In genomic region chr9:61373942-61374900, GRCm38 (mm10) we compare ENCODE assay signal across 8 mouse cellular contexts. TPM values are rescaled to one million over a fixed set of nuclear protein-coding genes. Genes with fewer than 3 reads are reported as not detected.
DNase-seq lines count a peak whose midpoint lies in the region; ATAC-seq and TF ChIP-seq lines count a peak whose summit lies in the region.

No protein-coding gene starts in this region.

- H3K27me3 ChIP-seq in heart, embryonic 10.5 days (ENCODE audit: insufficient read depth, poor library complexity, severe bottlenecking) = peaks cover 21% of the 10 kb centered on the region
- H3K27me3 ChIP-seq in hindbrain, embryonic 10.5 days (ENCODE audit: insufficient read depth, poor library complexity, severe bottlenecking) = no peaks in the 10 kb centered on the region
- peaks cover 45% of the 10 kb centered on the region for H3K27me3 ChIP-seq in liver, embryonic 13.5 days
- H3K27me3 ChIP-seq in neural tube, embryonic 15.5 days (replicated peaks) = no peaks in the 10 kb centered on the region

- H3K4me1 ChIP-seq in heart, embryonic 10.5 days = peaks cover 76% of the 10 kb centered on the region
- peaks cover 0 to 24% of the 10 kb centered on the region in 2 experiments for H3K4me1 ChIP-seq in ES-E14 (ENCODE audit: control insufficient read depth in 2 of 2, insufficient read depth in 2 of 2, low read length in 2 of 2, poor library complexity in 1 of 2)
- peaks cover 73% of the 10 kb centered on the region for H3K4me1 ChIP-seq in hindbrain, embryonic 10.5 days (replicated peaks)
- peaks cover 91% of the 10 kb centered on the region for H3K4me1 ChIP-seq in liver, embryonic 13.5 days (replicated peaks)
- peaks cover 71% of the 10 kb centered on the region for H3K4me1 ChIP-seq in neural tube, embryonic 15.5 days

- peak overlapping the region; percentile 86 for H3K9ac ChIP-seq in ES-E14 (ENCODE audit: insufficient read depth, low read depth, low read length, poor library complexity, severe bottlenecking)
- H3K9ac ChIP-seq in liver, embryonic 13.5 days = peak overlapping the region; percentile 77
- H3K9ac ChIP-seq in neural tube, embryonic 15.5 days (replicated peaks) = peak overlapping the region; percentile 98

- peaks cover 9% of the 10 kb centered on the region; the same call in 1 of the 2 replicates for H3K36me3 ChIP-seq in heart, embryonic 10.5 days
- H3K36me3 ChIP-seq in ES-E14 (ENCODE audit: control insufficient read depth, insufficient read depth, low read length, poor library complexity, severe bottlenecking) = peaks cover 22% of the 10 kb centered on the region
- peaks cover 40% of the 10 kb centered on the region for H3K36me3 ChIP-seq in hindbrain, embryonic 10.5 days
- 0 out of 2 replicates have a peak, but pooled peaks cover 10% of the 10 kb centered on the region for H3K36me3 ChIP-seq in liver, embryonic 13.5 days
- H3K36me3 ChIP-seq in neural tube, embryonic 15.5 days = no peaks in the 10 kb centered on the region

- DNase-seq in heart, embryonic 10.5 days (ENCODE audit: low spot score) = peak; percentile 82
- no peak for DNase-seq in heart, postnatal 4 days
- DNase-seq in ES-E14 (ENCODE audit: low read depth, low spot score) = no peak
- peak; percentile 89 for DNase-seq in embryo, embryonic 10.5 days (ENCODE audit: low spot score)
- DNase-seq in hindbrain, embryonic 10.5 days (ENCODE audit: low spot score) = peak; percentile 87
- DNase-seq in liver, embryonic 13.5 days = no peak

- H3K27ac ChIP-seq in heart, embryonic 10.5 days = peak overlapping the region; percentile 95
- peak overlapping the region; percentile 24; the same call in 1 of the 2 replicates for H3K27ac ChIP-seq in ES-E14 (ENCODE audit: insufficient read depth, low read depth, low read length, poor library complexity, severe bottlenecking)
- H3K27ac ChIP-seq in hindbrain, embryonic 10.5 days = peak overlapping the region; percentile 98
- H3K27ac ChIP-seq in liver, embryonic 13.5 days = no peak overlapping the region
- H3K27ac ChIP-seq in neural tube, embryonic 15.5 days (replicated peaks) = peak overlapping the region; percentile 92

- under 1% methylated on average over 51 of the region's 51 CpGs for WGBS in heart, embryonic 10.5 days
- under 1% methylated on average over 51 of the region's 51 CpGs for WGBS in hindbrain, embryonic 10.5 days
- WGBS in liver, embryonic 13.5 days (ENCODE audit: insufficient replicate concordance) = 5% methylated on average over 36 of the region's 51 CpGs
- under 1% methylated on average over 44 of the region's 51 CpGs for WGBS in neural tube, embryonic 15.5 days

- peak overlapping the region; percentile 98 for H3K4me2 ChIP-seq in liver, embryonic 13.5 days
- H3K4me2 ChIP-seq in neural tube, embryonic 15.5 days = peak overlapping the region; percentile 95

- peak overlapping the region; percentile 80 for H3K4me3 ChIP-seq in heart, embryonic 10.5 days
- H3K4me3 ChIP-seq in ES-E14 (ENCODE audit: insufficient read depth in 1 of 2, low read depth in 1 of 2, low read length in 2 of 2, poor library complexity in 1 of 2, severe bottlenecking in 1 of 2) = peak overlapping the region; percentile 88 to 89
- H3K4me3 ChIP-seq in hindbrain, embryonic 10.5 days = peak overlapping the region; percentile 77
- peak overlapping the region; percentile 72 for H3K4me3 ChIP-seq in liver, embryonic 13.5 days (replicated peaks)
- H3K4me3 ChIP-seq in neural tube, embryonic 15.5 days (replicated peaks) = peak overlapping the region; percentile 90

- in situ Hi-C loops in ES-E14 (cut with MboI; ENCODE audit: low sequenced_read_pairs in 2 of 2, unreplicated experiment in 2 of 2) = no loop called here

- H3K9me3 ChIP-seq in heart, embryonic 10.5 days = no peaks in the 10 kb centered on the region
- H3K9me3 ChIP-seq in ES-E14 (ENCODE audit: control insufficient read depth, insufficient read depth, low read depth, low read length) = no peaks in the 10 kb centered on the region
- no peaks in the 10 kb centered on the region for H3K9me3 ChIP-seq in hindbrain, embryonic 10.5 days
- H3K9me3 ChIP-seq in liver, embryonic 13.5 days (replicated peaks) = no peaks in the 10 kb centered on the region
- H3K9me3 ChIP-seq in neural tube, embryonic 15.5 days (replicated peaks) = no peaks in the 10 kb centered on the region

- no peak for ATAC-seq in liver, embryonic 13.5 days (ENCODE audit: low read depth)
- no peak for ATAC-seq in neural tube, embryonic 15.5 days (ENCODE audit: low FRiP score)
- no peak for ATAC-seq in megakaryocyte-erythroid progenitor cell, adult 5-6 weeks (replicated peaks; ENCODE audit: low FRiP score, low TSS enrichment, poor library complexity, severe bottlenecking)

TF ChIP-seq in ES-E14, 5 proteins besides CTCF, POLR2A, EP300 and RAD21:
- TF ChIP-seq CHD2 (IDR thresholded peaks at IDR 0.05; ENCODE audit: low read depth, low read length) = no peak
- TF ChIP-seq ZC3H11A (IDR thresholded peaks at IDR 0.05; ENCODE audit: borderline replicate concordance, low read depth, low read length) = no peak
- no peak for TF ChIP-seq ZNF384 (IDR thresholded peaks at IDR 0.05; ENCODE audit: low read depth, low read length)
- no peak for TF ChIP-seq HCFC1 (IDR thresholded peaks at IDR 0.05; ENCODE audit: borderline replicate concordance, insufficient read depth, low read length)
- no peak for TF ChIP-seq MAFK (IDR thresholded peaks at IDR 0.05; ENCODE audit: insufficient read depth, low read depth, low read length)
TF ChIP-seq in ES-E14: peak in this region for 0.

RNA-seq across cellular contexts. Expression of gene Tle3, which starts 2.1 kb away (rescaled TPM):
- polyA plus RNA-seq in heart, embryonic 10.5 days (2016; fragmentation: Nextera tagmentation; extraction: Ambion mirVana) = 15.6 and 25.4 TPM in 2 replicates
- total RNA-seq in heart, postnatal 4 days (2021) = 10 to 100 TPM; 23.2 to 27.9 TPM
- total RNA-seq in ES-E14 (2012; rRNA removed) = 51.0 and 57.0 TPM in 2 replicates
- 47.4 and 56.0 TPM in 2 replicates for polyA plus RNA-seq in hindbrain, embryonic 10.5 days (2016; fragmentation: Nextera tagmentation; extraction: Ambion mirVana)
- polyA plus RNA-seq in liver, embryonic 13.5 days (2015; fragmentation: Nextera tagmentation; extraction: Ambion mirVana) = 3.7 and 3.8 TPM in 2 replicates
- 20.5 and 24.2 TPM in 2 replicates for polyA plus RNA-seq in neural tube, embryonic 15.5 days (2015; fragmentation: Nextera tagmentation; extraction: Ambion mirVana)
- 53.3 and 57.0 TPM in 2 replicates for total RNA-seq in megakaryocyte-erythroid progenitor cell, adult 5-6 weeks (2014; fragmentation: Nextera tagmentation)
- total RNA-seq in megakaryocyte-erythroid progenitor cell, adult 5-6 weeks (2017) = 19.1 and 26.7 TPM in 2 replicates

Comparison
In these comparisons a context has a peak if more than half of its experiments do, and no peak if none do; other contexts are left out.
1. DNase-seq: peak in heart, embryonic 10.5 days (single experiment), embryo, embryonic 10.5 days (single experiment) and hindbrain, embryonic 10.5 days (single experiment); none in heart, postnatal 4 days (single experiment), ES-E14 (single experiment) and liver, embryonic 13.5 days (single experiment).
2. Peak in every context shown above with its lines, with median percentiles within 50 percentile points of each other: H3K4me3 ChIP-seq and H3K9ac ChIP-seq.